Mouse (Mus musculus) midbrain, embryonic 14.5 days (tissue): ENCODE measurements around the gene Ccpg1. TPM values are rescaled to one million over a fixed set of nuclear protein-coding genes. Genes with fewer than 3 reads are reported as not detected.
A peak's percentile ranks its signal among the peaks of the same experiment; 100 is the strongest.

Experiments used
- ATAC-seq: fragments of 200-750 bp; cut with Nextera tagmentation; 2 replicates; pipeline ENCODE4 v1.8.0; 2017; ENCODE audit warnings: moderate number of reproducible peaks, moderate library complexity; ENCODE audit not compliant: low FRiP score, low TSS enrichment
- DNase-seq: peaks from one replicate; pipeline ENCODE4 v3.0.0-alpha.2; 2015
- H3K27ac ChIP-seq: fragments of 300-500 bp; sonication (generic); replicated peaks from 2 replicates; pipeline ENCODE4 v1.5.1; 2014; ENCODE audit warnings: mild to moderate bottlenecking, low read depth, low read length, moderate library complexity
- H3K27me3 ChIP-seq: fragments of 300-500 bp; sonication (generic); 2 replicates; pipeline ENCODE4 v1.6.1; 2014; ENCODE audit warnings: low read length, control low read depth, mixed read lengths; ENCODE audit not compliant: control insufficient read depth, insufficient read depth
- H3K36me3 ChIP-seq: fragments of 300-500 bp; sonication (generic); 2 replicates; pipeline ENCODE4 v1.6.1; 2014; ENCODE audit warnings: low read length, control low read depth; ENCODE audit not compliant: control insufficient read depth, insufficient read depth
- H3K4me1 ChIP-seq: fragments of 300-500 bp; sonication (generic); 2 replicates; pipeline ENCODE4 v1.6.1; 2014; ENCODE audit warnings: mild to moderate bottlenecking, antibody characterized with exemption, low read length, control low read depth; ENCODE audit not compliant: control insufficient read depth, insufficient read depth
- H3K4me2 ChIP-seq: fragments of 300-500 bp; sonication (generic); 2 replicates; pipeline ENCODE4 v1.6.1; 2014; ENCODE audit warnings: mild to moderate bottlenecking, low read length, moderate library complexity
- H3K4me3 ChIP-seq: fragments of 300-500 bp; sonication (generic); replicated peaks from 2 replicates; pipeline ENCODE4 v1.5.1; 2014; ENCODE audit warnings: low read depth, low read length
- H3K9ac ChIP-seq: fragments of 300-500 bp; sonication (generic); replicated peaks from 2 replicates; pipeline ENCODE4 v1.6.1; 2014; ENCODE audit warnings: mild to moderate bottlenecking, low read length, moderate library complexity
- H3K9me3 ChIP-seq: fragments of 300-500 bp; sonication (generic); 2 replicates; pipeline ENCODE4 v1.6.1; 2016; ENCODE audit warnings: low read length, control low read depth, mixed read lengths; ENCODE audit not compliant: control insufficient read depth
- WGBS: fragments of 180-500 bp; shearing (Covaris S2); extraction: QIAGEN DNeasy Blood & Tissue Kit; methylation state at CpG from one replicate; pipeline ENCODE4 v1.1.7; 2014; 5-methylcytosine and 5-hydroxymethylcytosine counted together
- polyA plus RNA-seq: library from polyadenylated mRNA; unstranded; fragments of >200 nt; fragmentation: Nextera tagmentation; extraction: Ambion mirVana; gene quantifications from 2 replicates; pipeline ENCODE4 v1.2.1, GENCODE M21; 2014

Ccpg1 gene
- polyA plus RNA-seq, 1 experiment from 2014 or later = 44.1 TPM

GRCm38 (mm10) chr9:72958521-72959450, 26.4 kb upstream of the Ccpg1 start, which contains the start of the genes Dyx1c1 and Gm44503:
TSS of gene Dyx1c1 (plus strand) at chr9:72958785.
TSS of gene Gm44503 (plus strand) at chr9:72958852.
- peaks cover 9% of the 10 kb centered on the region for H3K4me1 ChIP-seq
- WGBS = 2% methylated on average over 43 of the region's 43 CpGs
- peak within 1 kb of the TSS; percentile 78 for H3K4me2 ChIP-seq
- no peaks in the 10 kb centered on the region for H3K36me3 ChIP-seq
- peak within 1 kb of the TSS; percentile 68 for H3K27ac ChIP-seq
- no peaks in the 10 kb centered on the region for H3K9me3 ChIP-seq
- H3K27me3 ChIP-seq = no peaks in the 10 kb centered on the region
- ATAC-seq = peak; percentile 91
- DNase-seq = peak; percentile 94
- peak within 1 kb of the TSS; percentile 54 for H3K9ac ChIP-seq
- H3K4me3 ChIP-seq = peak within 1 kb of the TSS; percentile 62

DNA sequence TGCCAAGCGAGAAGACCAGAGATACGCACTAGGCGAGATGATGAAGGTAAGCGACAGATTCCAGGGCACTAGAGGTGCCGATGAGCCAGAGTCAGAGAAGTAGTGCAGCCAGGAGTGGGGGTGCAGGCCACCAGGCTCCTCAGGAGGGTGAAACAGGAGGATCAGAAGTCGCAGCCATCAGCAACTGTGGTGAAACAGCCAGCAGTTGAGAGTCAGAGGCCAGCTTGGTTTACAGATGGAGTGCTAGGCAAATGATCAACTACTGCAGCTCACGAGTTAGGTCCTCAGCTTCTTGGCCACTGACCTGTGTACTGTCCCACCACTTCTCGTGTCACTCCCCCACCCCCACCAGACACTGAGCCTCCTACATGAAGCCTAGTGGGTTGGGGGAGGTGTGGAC, 23.9 kb upstream of the Ccpg1 start:
- no peak for ATAC-seq
- Histone ChIP-seq H3K36me3 (no peaks in the 10 kb centered on the region), H3K4me2 (no peak overlapping the region), H3K9ac (no peak overlapping the region), H3K9me3 (no peaks in the 10 kb centered on the region), H3K27me3 (no peaks in the 10 kb centered on the region), H3K4me3 (no peak overlapping the region), H3K27ac (no peak overlapping the region), H3K4me1 (peaks cover 9% of the 10 kb centered on the region)
- no peak for DNase-seq
- 77% methylated on average over 8 of the region's 8 CpGs for WGBS

GRCm38 (mm10) chr9:72961959-72962358, 23.3 kb upstream of the Ccpg1 start:
- H3K27me3 ChIP-seq = no peaks in the 10 kb centered on the region
- ATAC-seq (no peak), DNase-seq (no peak)
- no peak overlapping the region for H3K27ac ChIP-seq
- no peak overlapping the region for H3K4me2 ChIP-seq
- no peak overlapping the region for H3K9ac ChIP-seq
- no peaks in the 10 kb centered on the region for H3K36me3 ChIP-seq
- no peak overlapping the region for H3K4me3 ChIP-seq
- 78% methylated on average over 15 of the region's 15 CpGs for WGBS
- no peaks in the 10 kb centered on the region for H3K9me3 ChIP-seq
- peaks cover 9% of the 10 kb centered on the region for H3K4me1 ChIP-seq

GRCm38 (mm10) chr9:72968349-72969061, 16.7 kb upstream of the Ccpg1 start:
- Histone ChIP-seq H3K27ac (no peak overlapping the region), H3K4me2 (no peak overlapping the region), H3K4me1 (no peaks in the 10 kb centered on the region), H3K9ac (no peak overlapping the region), H3K4me3 (no peak overlapping the region), H3K9me3 (no peaks in the 10 kb centered on the region), H3K36me3 (no peaks in the 10 kb centered on the region), H3K27me3 (no peaks in the 10 kb centered on the region)
- DNase-seq (peak; percentile 78), ATAC-seq (no peak)
- 36% methylated on average over 11 of the region's 11 CpGs for WGBS

DNA sequence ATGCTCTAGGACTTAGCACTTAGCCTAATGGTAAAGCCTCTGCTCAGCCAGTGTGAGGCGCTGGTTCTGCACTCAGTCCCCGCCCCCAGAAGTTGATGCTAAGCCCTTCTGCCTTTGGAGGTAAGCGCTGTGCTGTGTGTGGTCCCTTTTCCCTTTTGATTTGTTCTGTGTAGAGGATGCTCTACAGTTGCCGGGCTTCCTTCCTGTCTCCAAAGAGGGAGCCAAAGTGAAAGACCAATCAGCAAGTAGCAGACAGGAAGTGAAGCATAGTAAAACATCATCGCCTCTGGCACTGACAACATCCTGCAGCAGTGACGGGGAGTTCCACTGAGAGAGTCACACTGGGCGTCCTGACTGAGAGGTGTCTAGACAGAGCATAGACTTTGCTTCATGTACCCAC, 15.4 kb upstream of the Ccpg1 start:
- Histone ChIP-seq H3K36me3 (no peaks in the 10 kb centered on the region), H3K27me3 (no peaks in the 10 kb centered on the region), H3K9me3 (no peaks in the 10 kb centered on the region), H3K4me2 (no peak overlapping the region), H3K4me3 (no peak overlapping the region), H3K27ac (no peak overlapping the region), H3K9ac (no peak overlapping the region), H3K4me1 (no peaks in the 10 kb centered on the region)
- WGBS = 68% methylated on average over 7 of the region's 7 CpGs
- DNase-seq (no peak), ATAC-seq (no peak)

- Histone ChIP-seq H3K27me3 (no peaks in the 10 kb centered on the region), H3K4me2 (no peak overlapping the region), H3K4me3 (no peak overlapping the region), H3K4me1 (no peaks in the 10 kb centered on the region), H3K9me3 (no peaks in the 10 kb centered on the region), H3K9ac (no peak overlapping the region), H3K36me3 (no peaks in the 10 kb centered on the region), H3K27ac (no peak overlapping the region)
- DNase-seq = no peak
- WGBS = 88% methylated on average over 5 of the region's 5 CpGs
- ATAC-seq = no peak
These were observed 12.8 kb upstream of the Ccpg1 start for GRCm38 (mm10) chr9:72972435-72972834.

DNA sequence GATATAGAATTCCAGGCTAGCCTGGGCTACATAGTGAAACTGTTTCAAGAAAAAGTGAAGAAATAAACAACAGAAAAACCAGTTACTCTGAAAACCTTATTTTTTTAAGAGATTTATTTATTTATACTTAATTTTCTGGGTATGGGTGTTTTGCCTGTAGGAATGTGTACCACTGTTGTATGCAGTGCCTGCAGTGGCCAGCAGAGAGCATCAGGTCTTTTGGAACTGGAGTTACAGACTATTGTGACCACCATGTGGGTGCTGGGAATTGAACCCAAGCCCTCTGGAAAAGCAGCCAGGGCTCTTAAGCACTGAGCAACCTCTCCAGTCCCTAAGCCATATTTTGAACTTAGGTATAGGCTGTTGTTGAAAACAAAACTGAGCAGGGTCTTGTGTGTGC, 12.2 kb upstream of the Ccpg1 start:
- Histone ChIP-seq H3K9ac (no peak overlapping the region), H3K27me3 (no peaks in the 10 kb centered on the region), H3K4me1 (no peaks in the 10 kb centered on the region), H3K9me3 (no peaks in the 10 kb centered on the region), H3K4me2 (no peak overlapping the region), H3K36me3 (no peaks in the 10 kb centered on the region), H3K27ac (no peak overlapping the region), H3K4me3 (no peak overlapping the region)
- DNase-seq = no peak
- no peak for ATAC-seq

- Histone ChIP-seq H3K36me3 (no peaks in the 10 kb centered on the region), H3K27me3 (no peaks in the 10 kb centered on the region), H3K27ac (no peak overlapping the region), H3K4me3 (no peak overlapping the region), H3K9me3 (no peaks in the 10 kb centered on the region), H3K4me2 (no peak overlapping the region), H3K9ac (no peak overlapping the region), H3K4me1 (no peaks in the 10 kb centered on the region)
- ATAC-seq = no peak
- 89% methylated on average over 5 of the region's 5 CpGs for WGBS
- no peak for DNase-seq
These were observed 10.5 kb upstream of the Ccpg1 start for GRCm38 (mm10) chr9:72974734-72975133.
